Mouse (Mus musculus) intestine, embryonic 16.5 days (tissue): Measurements from ENCODE around the gene Jph4. TPM values are rescaled to one million over a fixed set of nuclear protein-coding genes. Genes with fewer than 3 reads are reported as not detected.

ENCODE experiments used
- ATAC-seq: fragments of 200-750 bp; cut with Nextera tagmentation; 2 replicates; pipeline ENCODE4 v1.8.0; 2017; ENCODE audit warnings: moderate TSS enrichment, moderate library complexity
- H3K27ac ChIP-seq: fragments of 300-500 bp; sonication (generic); 2 replicates; pipeline ENCODE4 v1.5.1; 2014; ENCODE audit warnings: mild to moderate bottlenecking, low read length
- H3K27me3 ChIP-seq: fragments of 300-500 bp; sonication (generic); replicated peaks from 2 replicates; pipeline ENCODE4 v1.6.1; 2014; ENCODE audit warnings: low read length, control low read depth, mixed read lengths; ENCODE audit not compliant: control insufficient read depth, insufficient read depth
- H3K36me3 ChIP-seq: fragments of 300-500 bp; sonication (generic); 2 replicates; pipeline ENCODE4 v1.6.1; 2014; ENCODE audit warnings: low read length, control low read depth; ENCODE audit not compliant: control insufficient read depth, insufficient read depth
- H3K4me1 ChIP-seq: fragments of 300-500 bp; sonication (generic); 2 replicates; pipeline ENCODE4 v1.6.1; 2014; ENCODE audit warnings: low read length, control low read depth, mixed read lengths; ENCODE audit not compliant: control insufficient read depth, insufficient read depth
- H3K4me2 ChIP-seq: fragments of 300-500 bp; sonication (generic); 2 replicates; pipeline ENCODE4 v1.6.1; 2014; ENCODE audit warnings: low read depth, low read length, control low read depth
- H3K4me3 ChIP-seq: fragments of 300-500 bp; sonication (generic); 2 replicates; pipeline ENCODE4 v1.5.1; 2014; ENCODE audit warnings: mild to moderate bottlenecking, low read length
- H3K9ac ChIP-seq: fragments of 300-500 bp; sonication (generic); 2 replicates; pipeline ENCODE4 v1.6.1; 2014; ENCODE audit warnings: low read depth, low read length
- H3K9me3 ChIP-seq: fragments of 300-500 bp; sonication (generic); 2 replicates; pipeline ENCODE4 v1.6.1; 2016; ENCODE audit warnings: low read length, control low read depth; ENCODE audit not compliant: control insufficient read depth
- WGBS: fragments of 180-500 bp; shearing (Covaris S2); extraction: QIAGEN DNeasy Blood & Tissue Kit; methylation state at CpG from one replicate; pipeline ENCODE4 v1.1.7; 2014; 5-methylcytosine and 5-hydroxymethylcytosine counted together
- polyA plus RNA-seq: library from polyadenylated mRNA; unstranded; fragments of >200 nt; fragmentation: Nextera tagmentation; extraction: Ambion mirVana; gene quantifications from 2 replicates; pipeline ENCODE4 v1.2.1, GENCODE M21; 2015

Gene Jph4
- polyA plus RNA-seq, 1 experiment from 2014 or later, result 0.82 TPM

- Histone ChIP-seq H3K27me3 (no peaks in the 10 kb centered on the region), H3K27ac (peak within 1 kb of the TSS; percentile 68), H3K9me3 (no peaks in the 10 kb centered on the region), H3K4me3 (peak within 1 kb of the TSS; percentile 64), H3K9ac (peak within 1 kb of the TSS; percentile 76), H3K36me3 (no peaks in the 10 kb centered on the region), H3K4me1 (peaks cover 25% of the 10 kb centered on the region), H3K4me2 (peak within 1 kb of the TSS; percentile 86)
- whole genome bisulfite sequencing, result under 1% methylated on average over 34 of the region's 34 CpGs
- peak; percentile 85 for ATAC-seq
Observed at GRCm38 (mm10) chr14:55092011-55092577, 24.6 kb downstream of the Jph4 start, which contains the start of gene Zfhx2. TSS of gene Zfhx2 (minus strand) at chr14:55092324.

- no peaks in the 10 kb centered on the region for H3K36me3 ChIP-seq
- peak overlapping the region; percentile 76 for H3K9ac ChIP-seq
- ATAC-seq, result no peak
- H3K27ac ChIP-seq, result peak overlapping the region; percentile 68
- no peaks in the 10 kb centered on the region for H3K9me3 ChIP-seq
- WGBS, result 5% methylated on average over 34 of the region's 34 CpGs
- no peaks in the 10 kb centered on the region for H3K27me3 ChIP-seq
- H3K4me2 ChIP-seq, result peak overlapping the region; percentile 86
- H3K4me1 ChIP-seq, result peaks cover 19% of the 10 kb centered on the region
- peak overlapping the region; percentile 64 for H3K4me3 ChIP-seq
Observed at GRCm38 (mm10) chr14:55091209-55091865, 25.4 kb downstream of the Jph4 start.

DNA sequence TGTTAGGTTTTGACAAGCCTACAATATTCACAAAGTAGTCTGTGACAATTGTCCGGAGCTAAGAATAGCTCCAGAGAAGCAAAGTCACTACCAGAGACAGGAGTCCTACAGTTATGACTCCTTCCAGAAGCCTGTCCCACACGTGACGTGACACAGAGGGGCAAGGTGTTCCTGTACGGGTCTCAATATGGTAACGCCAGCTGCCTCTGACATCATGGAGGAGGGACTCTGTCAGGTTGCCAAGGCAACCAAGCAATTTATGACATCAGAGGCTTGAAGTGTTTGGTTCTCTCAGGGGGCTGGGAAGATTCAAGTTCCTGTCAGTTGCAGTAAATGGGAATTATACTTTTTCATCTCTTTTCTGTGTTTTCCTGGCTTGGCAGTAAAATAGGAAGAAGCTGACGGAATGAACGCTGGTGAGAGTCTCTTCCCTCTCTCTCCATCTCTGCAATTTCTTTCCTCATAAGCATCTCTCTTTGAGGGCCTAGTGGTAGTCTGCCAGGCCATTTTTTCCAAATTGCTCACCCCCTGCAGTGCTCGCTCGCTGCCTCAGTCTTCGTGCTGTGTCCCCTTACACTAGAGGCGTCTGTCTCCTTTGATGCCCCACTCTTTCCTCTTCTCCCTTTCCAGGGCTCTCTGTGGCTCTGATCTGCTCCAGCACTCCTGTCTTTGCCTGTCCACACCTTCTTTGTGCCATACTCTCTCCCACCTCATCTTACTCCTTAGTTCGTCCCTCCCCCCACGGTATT is 27.4 kb downstream of the Jph4 start:
- no peak overlapping the region for H3K9ac ChIP-seq
- no peak for ATAC-seq
- H3K9me3 ChIP-seq, result no peaks in the 10 kb centered on the region
- peak overlapping the region; percentile 28; the same call in 1 of the 2 replicates for H3K27ac ChIP-seq
- H3K27me3 ChIP-seq, result no peaks in the 10 kb centered on the region
- H3K4me2 ChIP-seq, result no peak overlapping the region
- 52% methylated on average over 13 of the region's 13 CpGs for WGBS
- H3K4me1 ChIP-seq, result peaks cover 10% of the 10 kb centered on the region
- no peak overlapping the region for H3K4me3 ChIP-seq
- no peaks in the 10 kb centered on the region for H3K36me3 ChIP-seq

DNA sequence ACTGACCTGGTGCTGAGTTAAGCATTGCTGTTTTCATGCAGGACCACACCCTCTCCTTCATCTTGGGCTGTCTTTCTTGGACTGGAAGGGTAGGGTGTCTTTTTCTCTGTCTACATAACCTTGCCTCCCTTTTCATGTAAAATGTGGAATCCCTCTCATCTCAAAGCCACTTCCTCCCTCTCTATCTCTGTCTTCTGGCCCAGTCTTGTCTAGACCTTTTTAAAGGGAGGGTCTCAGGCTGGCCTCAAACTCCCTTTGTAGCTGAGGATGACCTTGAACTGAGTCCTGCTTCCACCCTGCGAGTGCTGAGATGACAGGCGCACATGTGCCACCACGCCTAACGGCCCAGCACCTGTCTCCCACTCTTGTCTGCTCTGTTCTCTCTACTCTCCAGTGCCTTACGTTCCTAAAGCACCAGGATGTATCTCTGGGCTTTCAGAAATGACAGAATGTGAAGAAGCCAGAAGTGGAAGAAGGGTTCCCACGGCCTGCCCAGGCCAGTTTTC is 30.7 kb downstream of the Jph4 start:
- ATAC-seq, result no peak
- Histone ChIP-seq H3K27ac (no peak overlapping the region), H3K36me3 (no peaks in the 10 kb centered on the region), H3K9ac (no peak overlapping the region), H3K9me3 (no peaks in the 10 kb centered on the region), H3K27me3 (no peaks in the 10 kb centered on the region), H3K4me2 (no peak overlapping the region), H3K4me3 (no peak overlapping the region), H3K4me1 (peaks cover 5% of the 10 kb centered on the region)
- WGBS, result 77% methylated on average over 6 of the region's 6 CpGs

GRCm38 (mm10) chr14:55085324-55086008 is 31.3 kb downstream of the Jph4 start:
- no peak overlapping the region for H3K4me2 ChIP-seq
- H3K9ac ChIP-seq, result no peak overlapping the region
- no peaks in the 10 kb centered on the region for H3K9me3 ChIP-seq
- no peaks in the 10 kb centered on the region for H3K27me3 ChIP-seq
- no peak overlapping the region for H3K4me3 ChIP-seq
- 54% methylated on average over 9 of the region's 9 CpGs for WGBS
- no peak overlapping the region for H3K27ac ChIP-seq
- H3K4me1 ChIP-seq, result peaks cover 5% of the 10 kb centered on the region
- 0 out of 2 replicates have a peak, but pooled peaks have one; percentile 29 for ATAC-seq
- H3K36me3 ChIP-seq, result no peaks in the 10 kb centered on the region

GRCm38 (mm10) chr14:55083481-55083880 is 33.3 kb downstream of the Jph4 start:
- Histone ChIP-seq H3K4me3 (no peak overlapping the region), H3K27me3 (no peaks in the 10 kb centered on the region), H3K9me3 (no peaks in the 10 kb centered on the region), H3K4me1 (0 out of 2 replicates have a peak, but pooled peaks cover 7% of the 10 kb centered on the region), H3K4me2 (no peak overlapping the region), H3K27ac (no peak overlapping the region), H3K9ac (no peak overlapping the region), H3K36me3 (no peaks in the 10 kb centered on the region)
- no peak for ATAC-seq
- WGBS, result 65% methylated on average over 6 of the region's 6 CpGs

DNA sequence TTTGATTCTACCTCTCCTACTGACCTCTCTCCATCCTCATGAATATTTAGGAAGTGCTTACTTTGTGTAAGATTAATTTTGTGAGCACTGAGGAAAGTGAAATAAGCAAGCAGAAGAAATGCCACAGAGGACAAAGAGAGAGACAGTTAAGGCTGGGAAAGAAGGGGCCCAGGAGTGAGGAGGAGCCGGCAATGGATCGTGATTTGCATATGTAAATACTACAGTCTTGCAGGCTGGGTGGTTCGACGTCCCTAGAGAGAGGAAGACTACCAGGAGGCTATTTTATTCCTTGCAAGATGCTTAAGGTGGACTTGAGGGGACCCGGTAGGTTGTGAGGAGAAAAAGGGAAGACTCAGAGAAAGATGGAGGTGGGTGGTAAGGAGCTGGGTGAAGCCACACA is 35.6 kb downstream of the Jph4 start:
- H3K4me3 ChIP-seq, result no peak overlapping the region
- no peaks in the 10 kb centered on the region for H3K36me3 ChIP-seq
- 30% methylated on average over 5 of the region's 5 CpGs for WGBS
- peaks cover 10% of the 10 kb centered on the region; the same call in 1 of the 2 replicates for H3K4me1 ChIP-seq
- H3K27me3 ChIP-seq, result no peaks in the 10 kb centered on the region
- no peaks in the 10 kb centered on the region for H3K9me3 ChIP-seq
- no peak overlapping the region for H3K9ac ChIP-seq
- H3K4me2 ChIP-seq, result no peak overlapping the region
- H3K27ac ChIP-seq, result no peak overlapping the region
- ATAC-seq, result no peak

- peak overlapping the region; percentile 39; the same call in 1 of the 2 replicates for H3K4me2 ChIP-seq
- no peak overlapping the region for H3K4me3 ChIP-seq
- H3K27ac ChIP-seq, result no peak overlapping the region
- WGBS, result 16% methylated on average over 8 of the region's 8 CpGs
- no peaks in the 10 kb centered on the region for H3K27me3 ChIP-seq
- no peaks in the 10 kb centered on the region for H3K9me3 ChIP-seq
- H3K4me1 ChIP-seq, result peaks cover 10% of the 10 kb centered on the region; the same call in 1 of the 2 replicates
- 0 out of 2 replicates have a peak overlapping the region, but pooled peaks have one; percentile 3 for H3K9ac ChIP-seq
- H3K36me3 ChIP-seq, result no peaks in the 10 kb centered on the region
- peak; percentile 66 for ATAC-seq
Observed at GRCm38 (mm10) chr14:55079214-55079970, 37.3 kb downstream of the Jph4 start.
